Mouse (Mus musculus) ES-Bruce4 (cell line): ENCODE data around the gene Pla2g2c. TPM values are rescaled to one million over a fixed set of nuclear protein-coding genes. Genes with fewer than 3 reads are reported as not detected.

Source experiments
- H3K27ac ChIP-seq: 2 replicates; pipeline ENCODE4 v1.5.1; 2012; ENCODE audit warnings: low read length, inconsistent platforms; ENCODE audit not compliant: insufficient read depth
- H3K27me3 ChIP-seq: 2 replicates; pipeline ENCODE4 v1.6.1; 2012; ENCODE audit warnings: mild to moderate bottlenecking, low read length, inconsistent platforms; ENCODE audit not compliant: control insufficient read depth, poor library complexity, insufficient read depth, severe bottlenecking
- H3K36me3 ChIP-seq: 2 replicates; pipeline ENCODE4 v1.6.1; 2012; ENCODE audit warnings: inconsistent platforms, mild to moderate bottlenecking, low read length, moderate library complexity; ENCODE audit not compliant: control insufficient read depth, poor library complexity, insufficient read depth, severe bottlenecking
- H3K4me1 ChIP-seq: one replicate; pipeline ENCODE4 v1.8.1; 2011; ENCODE audit warnings: low read length; ENCODE audit not compliant: control insufficient read depth, insufficient read depth
- H3K4me3 ChIP-seq: 2 replicates; pipeline ENCODE4 v1.5.1; 2011; ENCODE audit warnings: low read depth, mild to moderate bottlenecking, low read length
- H3K9ac ChIP-seq: 2 replicates; pipeline ENCODE4 v1.6.1; 2012; ENCODE audit warnings: low read depth, mild to moderate bottlenecking, inconsistent platforms; ENCODE audit not compliant: poor library complexity, severe bottlenecking
- H3K9me3 ChIP-seq: replicated peaks from 2 replicates; pipeline ENCODE4 v1.6.1; 2012; ENCODE audit warnings: mild to moderate bottlenecking, low read length, inconsistent platforms; ENCODE audit not compliant: control insufficient read depth, poor library complexity, insufficient read depth, severe bottlenecking
- CTCF ChIP-seq: IDR thresholded peaks from one replicate; pipeline ENCODE4 v1.8.1; 2011; ENCODE audit warnings: low read depth, low read length
- EP300 ChIP-seq: IDR thresholded peaks from 2 replicates; pipeline ENCODE4 v1.6.1; 2011; ENCODE audit warnings: low read depth, low read length; ENCODE audit not compliant: insufficient read depth
- POLR2A ChIP-seq: IDR thresholded peaks from one replicate; pipeline ENCODE4 v1.8.1; 2011; ENCODE audit warnings: low read length; ENCODE audit not compliant: insufficient read depth
- polyA plus RNA-seq: library from polyadenylated mRNA; stranded (reverse); fragments of >200 nt; gene quantifications from 2 replicates; pipeline ENCODE4 v1.2.4, GENCODE M21; 2011; ENCODE audit warnings: low read depth; ENCODE audit not compliant: missing spikeins, insufficient read depth, insufficient read length

Gene Pla2g2c
- polyA plus RNA-seq, 1 experiment = 0.79 TPM

- TF ChIP-seq POLR2A (no peak), EP300 (no peak), CTCF (no peak)
- no peaks in the 10 kb centered on the region for H3K27me3 ChIP-seq
- no peaks in the 10 kb centered on the region for H3K36me3 ChIP-seq
- H3K27ac ChIP-seq = no peak overlapping the region
- H3K9ac ChIP-seq = no peak overlapping the region
- H3K4me3 ChIP-seq = no peak overlapping the region
- H3K4me1 ChIP-seq = peaks cover 2% of the 10 kb centered on the region
- H3K9me3 ChIP-seq = no peaks in the 10 kb centered on the region
These were observed 55.7 kb downstream of the Pla2g2c start for GRCm38 (mm10) chr4:138780300-138780699.

- Histone ChIP-seq H3K4me3 (no peak overlapping the region), H3K9me3 (no peaks in the 10 kb centered on the region), H3K36me3 (no peaks in the 10 kb centered on the region), H3K27ac (no peak overlapping the region), H3K27me3 (no peaks in the 10 kb centered on the region), H3K9ac (no peak overlapping the region), H3K4me1 (peaks cover 2% of the 10 kb centered on the region)
- TF ChIP-seq POLR2A (no peak), EP300 (no peak), CTCF (no peak)
These were observed 57.5 kb downstream of the Pla2g2c start for GRCm38 (mm10) chr4:138782098-138782497.

GRCm38 (mm10) chr4:138785721-138786120, 61.1 kb downstream of the Pla2g2c start:
- Histone ChIP-seq H3K27ac (no peak overlapping the region), H3K9ac (no peak overlapping the region), H3K27me3 (no peaks in the 10 kb centered on the region), H3K36me3 (no peaks in the 10 kb centered on the region), H3K4me1 (no peaks in the 10 kb centered on the region), H3K9me3 (no peaks in the 10 kb centered on the region), H3K4me3 (no peak overlapping the region)
- no peak for TF ChIP-seq POLR2A
- peak; percentile 52 for TF ChIP-seq CTCF
- TF ChIP-seq EP300 = no peak

- peaks cover under 1% of the 10 kb centered on the region for H3K4me1 ChIP-seq
- H3K9ac ChIP-seq = no peak overlapping the region
- H3K27me3 ChIP-seq = no peaks in the 10 kb centered on the region
- TF ChIP-seq POLR2A (no peak), CTCF (no peak), EP300 (no peak)
- no peak overlapping the region for H3K4me3 ChIP-seq
- no peak overlapping the region for H3K27ac ChIP-seq
- no peaks in the 10 kb centered on the region for H3K36me3 ChIP-seq
- no peaks in the 10 kb centered on the region for H3K9me3 ChIP-seq
These were observed 61.5 kb downstream of the Pla2g2c start for GRCm38 (mm10) chr4:138786141-138786540.

- Histone ChIP-seq H3K36me3 (no peaks in the 10 kb centered on the region), H3K27me3 (no peaks in the 10 kb centered on the region), H3K9me3 (no peaks in the 10 kb centered on the region), H3K9ac (no peak overlapping the region), H3K4me3 (no peak overlapping the region), H3K4me1 (peaks cover 2% of the 10 kb centered on the region), H3K27ac (no peak overlapping the region)
- TF ChIP-seq POLR2A (no peak), CTCF (no peak), EP300 (no peak)
These were observed 63.8 kb downstream of the Pla2g2c start for GRCm38 (mm10) chr4:138788381-138788780.

- Histone ChIP-seq H3K27me3 (no peaks in the 10 kb centered on the region), H3K9me3 (no peaks in the 10 kb centered on the region), H3K27ac (no peak overlapping the region), H3K9ac (no peak overlapping the region), H3K36me3 (no peaks in the 10 kb centered on the region), H3K4me1 (peaks cover 6% of the 10 kb centered on the region), H3K4me3 (no peak overlapping the region)
- no peak for TF ChIP-seq CTCF
- no peak for TF ChIP-seq POLR2A
- TF ChIP-seq EP300 = no peak
These were observed 66.9 kb downstream of the Pla2g2c start for GRCm38 (mm10) chr4:138791452-138791851.
